Mouse (Mus musculus) intestine, postnatal 0 days (tissue): ENCODE results near the gene Rbp7. TPM values are rescaled to one million over a fixed set of nuclear protein-coding genes. Genes with fewer than 3 reads are reported as not detected.

ENCODE experiments used
- ATAC-seq: fragments of 200-750 bp; cut with Nextera tagmentation; 2 replicates; pipeline ENCODE4 v1.8.0; 2017; ENCODE audit warnings: mild to moderate bottlenecking, moderate TSS enrichment, moderate library complexity
- H3K27ac ChIP-seq: fragments of 300-500 bp; sonication (generic); 2 replicates; pipeline ENCODE4 v1.5.1; 2014; ENCODE audit warnings: mild to moderate bottlenecking, low read depth, low read length, moderate library complexity
- H3K27me3 ChIP-seq: fragments of 300-500 bp; sonication (generic); replicated peaks from 2 replicates; pipeline ENCODE4 v1.6.1; 2014; ENCODE audit warnings: low read length, mixed read lengths; ENCODE audit not compliant: control insufficient read depth, insufficient read depth
- H3K36me3 ChIP-seq: fragments of 300-500 bp; sonication (generic); 2 replicates; pipeline ENCODE4 v1.6.1; 2014; ENCODE audit warnings: mild to moderate bottlenecking, moderate library complexity; ENCODE audit not compliant: control insufficient read depth, insufficient read depth
- H3K4me1 ChIP-seq: fragments of 300-500 bp; sonication (generic); replicated peaks from 2 replicates; pipeline ENCODE4 v1.6.1; 2014; ENCODE audit warnings: antibody characterized with exemption, low read length, mixed read lengths; ENCODE audit not compliant: control insufficient read depth, insufficient read depth
- H3K4me2 ChIP-seq: fragments of 300-500 bp; sonication (generic); replicated peaks from 2 replicates; pipeline ENCODE4 v1.6.1; 2014; ENCODE audit warnings: low read depth, mild to moderate bottlenecking, moderate library complexity
- H3K4me3 ChIP-seq: fragments of 300-500 bp; sonication (generic); 2 replicates; pipeline ENCODE4 v1.5.1; 2014; ENCODE audit warnings: low read depth, low read length
- H3K9ac ChIP-seq: fragments of 300-500 bp; sonication (generic); 2 replicates; pipeline ENCODE4 v1.6.1; 2014; ENCODE audit warnings: mild to moderate bottlenecking, low read depth, low read length
- H3K9me3 ChIP-seq: fragments of 300-500 bp; sonication (generic); 2 replicates; pipeline ENCODE4 v1.6.1; 2016; ENCODE audit warnings: mixed run types; ENCODE audit not compliant: control insufficient read depth
- CTCF ChIP-seq: sonication (generic); IDR thresholded peaks from 2 replicates; pipeline ENCODE4 v1.5.1; 2016; ENCODE audit warnings: low read depth, mild to moderate bottlenecking, control low read depth, antibody characterized with exemption, moderate library complexity
- WGBS: fragments of 180-500 bp; shearing (Covaris S2); extraction: QIAGEN DNeasy Blood & Tissue Kit; methylation state at CpG from one replicate; pipeline ENCODE4 v1.1.7; 2014; 5-methylcytosine and 5-hydroxymethylcytosine counted together
- polyA plus RNA-seq: library from polyadenylated mRNA; unstranded; fragments of >200 nt; fragmentation: Nextera tagmentation; extraction: Ambion mirVana; gene quantifications from 2 replicates; pipeline ENCODE4 v1.2.1, GENCODE M21; 2015

Gene Rbp7
- polyA plus RNA-seq, 1 experiment from 2014 or later, result 4.0 TPM

DNA sequence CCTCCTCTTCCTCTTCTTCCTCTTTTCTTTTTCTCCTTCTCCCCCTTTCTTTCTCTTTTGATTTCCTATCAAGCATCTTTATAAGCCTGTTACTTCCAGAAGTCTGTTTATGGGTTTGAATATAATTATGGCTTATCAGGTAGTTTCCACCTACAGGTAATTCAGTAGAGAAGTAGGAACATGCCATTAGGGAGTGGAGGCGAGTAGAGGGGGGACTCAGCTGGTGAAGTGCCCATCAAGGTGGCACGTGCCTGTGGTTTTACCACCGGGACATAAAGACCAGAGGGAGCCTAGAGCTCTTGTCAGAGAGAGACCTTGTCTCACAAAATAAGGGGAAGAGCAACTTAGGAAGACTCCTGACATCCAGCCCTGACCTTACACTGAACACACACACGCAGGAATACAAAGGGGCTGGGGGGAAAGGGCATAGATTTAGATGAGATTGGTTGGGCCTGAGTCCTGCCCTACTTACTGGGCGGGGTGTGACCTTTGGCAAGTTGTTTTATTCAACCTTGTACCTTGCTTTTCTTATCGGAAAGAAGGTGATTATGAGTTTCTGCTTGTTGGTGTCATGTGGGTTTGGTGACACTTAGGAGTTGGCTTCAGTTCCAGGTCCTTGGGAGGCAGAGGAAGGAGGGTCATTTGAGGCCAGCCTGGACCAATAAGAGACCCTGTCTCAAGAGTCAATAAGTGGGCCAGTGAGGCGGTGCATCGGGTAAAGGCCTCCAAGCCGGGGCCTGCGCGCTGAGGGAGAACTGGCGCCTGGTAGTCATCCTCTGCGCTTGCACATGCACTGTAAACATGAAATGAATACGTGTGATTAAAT is 34.9 kb upstream of the Rbp7 start:
- ATAC-seq, result peak; percentile 82
- H3K4me1 ChIP-seq, result peaks cover 6% of the 10 kb centered on the region
- 51% methylated on average over 14 of the region's 14 CpGs for WGBS
- no peak overlapping the region for H3K9ac ChIP-seq
- H3K27ac ChIP-seq, result peak overlapping the region; percentile 79
- no peaks in the 10 kb centered on the region for H3K27me3 ChIP-seq
- 0 out of 2 replicates have a peak overlapping the region, but pooled peaks have one; percentile 9 for H3K4me2 ChIP-seq
- H3K9me3 ChIP-seq, result no peaks in the 10 kb centered on the region
- H3K4me3 ChIP-seq, result no peak overlapping the region
- H3K36me3 ChIP-seq, result peaks cover 49% of the 10 kb centered on the region
- no peak for TF ChIP-seq CTCF

DNA sequence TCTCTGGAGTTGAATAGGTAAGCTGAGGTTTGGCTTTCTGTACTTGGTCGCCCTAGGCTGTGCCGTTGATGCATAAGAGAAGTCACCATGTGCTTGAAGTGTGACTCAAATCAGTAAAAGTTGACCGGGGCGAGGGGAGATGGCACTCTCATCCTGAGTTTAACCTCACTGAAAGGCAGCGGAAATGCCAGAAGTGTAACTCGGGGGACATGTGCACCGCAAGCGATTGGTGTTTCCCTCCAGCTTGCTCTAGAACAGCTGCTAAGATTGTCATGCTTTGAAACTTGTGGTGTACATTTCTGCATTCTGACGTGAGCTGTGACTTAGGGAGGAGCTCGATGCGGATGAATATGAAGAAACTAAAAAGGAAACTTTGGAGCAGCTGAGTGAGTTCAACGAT is 33.0 kb upstream of the Rbp7 start:
- Histone ChIP-seq H3K4me2 (no peak overlapping the region), H3K27ac (no peak overlapping the region), H3K27me3 (no peaks in the 10 kb centered on the region), H3K36me3 (peaks cover 34% of the 10 kb centered on the region), H3K4me3 (no peak overlapping the region), H3K9me3 (no peaks in the 10 kb centered on the region), H3K4me1 (peaks cover 6% of the 10 kb centered on the region), H3K9ac (no peak overlapping the region)
- no peak for ATAC-seq
- TF ChIP-seq CTCF, result no peak
- WGBS, result 89% methylated on average over 12 of the region's 12 CpGs

DNA sequence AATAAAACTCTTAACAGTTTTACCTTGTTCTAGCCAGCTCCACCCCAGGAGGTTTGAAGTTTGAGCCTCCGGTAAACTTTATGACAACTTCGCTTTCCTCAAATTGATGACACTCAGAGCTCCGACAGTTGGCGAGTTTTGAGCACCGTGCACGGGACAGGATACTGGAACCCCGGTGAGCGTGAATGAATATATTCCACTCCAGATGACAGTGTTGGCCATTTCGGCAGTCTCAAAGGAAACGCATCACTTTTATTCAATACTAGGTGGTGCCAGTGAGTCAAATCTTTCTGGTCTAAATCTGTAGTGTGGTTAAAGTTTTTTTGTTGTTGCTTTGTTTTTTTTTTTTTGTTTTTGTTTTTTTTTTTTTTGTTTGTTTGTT is 31.0 kb upstream of the Rbp7 start:
- ATAC-seq, result no peak
- TF ChIP-seq CTCF, result peak; percentile 65
- Histone ChIP-seq H3K4me2 (peak overlapping the region; percentile 76), H3K9ac (peak overlapping the region; percentile 53), H3K4me1 (peaks cover 6% of the 10 kb centered on the region), H3K9me3 (no peaks in the 10 kb centered on the region), H3K27me3 (no peaks in the 10 kb centered on the region), H3K4me3 (peak overlapping the region; percentile 72), H3K36me3 (peaks cover 25% of the 10 kb centered on the region), H3K27ac (peak overlapping the region; percentile 87)
- WGBS, result under 1% methylated on average over 10 of the region's 10 CpGs

DNA sequence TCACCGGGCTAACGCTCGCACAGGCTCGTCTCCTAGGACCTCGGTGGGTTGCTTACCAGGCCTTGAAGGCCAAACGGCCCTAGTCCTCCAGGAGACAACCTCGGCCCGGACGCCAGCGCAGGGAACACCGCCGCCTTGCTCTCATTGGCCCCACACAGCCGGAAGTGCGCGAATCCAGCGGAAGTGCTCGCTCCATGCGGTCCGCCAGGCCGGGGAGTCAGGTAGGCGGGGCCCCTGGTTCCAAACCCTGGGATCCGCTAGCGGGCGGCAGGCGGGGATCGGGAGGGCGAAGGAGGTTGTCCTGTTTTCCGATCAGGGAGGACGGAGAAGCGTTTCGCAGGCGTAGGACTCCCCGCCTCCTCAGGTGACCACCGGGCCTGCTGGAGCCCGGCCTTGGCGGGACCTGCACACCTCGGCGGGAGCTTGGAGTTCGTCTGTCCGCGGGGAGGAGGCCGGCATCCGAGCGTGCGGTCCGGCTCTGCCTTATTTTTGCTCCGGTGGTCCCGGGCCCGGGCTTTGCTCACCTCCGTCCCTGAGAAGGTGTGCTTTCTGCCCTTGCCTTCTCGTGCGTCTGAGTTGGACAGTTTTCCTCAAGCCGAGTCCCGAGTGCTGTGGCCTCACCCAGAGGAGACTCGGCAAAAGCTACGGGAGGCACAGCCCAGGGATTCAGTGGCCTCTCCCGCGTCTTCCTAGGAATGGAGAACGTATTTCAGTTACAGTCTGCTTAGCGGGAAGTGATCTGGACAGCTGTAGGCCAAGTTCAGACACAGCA is 30.5 kb upstream of the Rbp7 start, which contains the start of the genes Nmnat1 and Lzic:
Nmnat1 (minus strand) TSS at position 150 of the 772 bp plus-strand sequence.
Lzic (plus strand) TSS at position 177 of the 772 bp plus-strand sequence.
- Histone ChIP-seq H3K27me3 (no peaks in the 10 kb centered on the region), H3K36me3 (peaks cover 25% of the 10 kb centered on the region), H3K4me3 (peak within 1 kb of the TSS; percentile 72), H3K9ac (peak within 1 kb of the TSS; percentile 53), H3K4me2 (peak within 1 kb of the TSS; percentile 76), H3K9me3 (no peaks in the 10 kb centered on the region), H3K27ac (peak within 1 kb of the TSS; percentile 87), H3K4me1 (peaks cover 6% of the 10 kb centered on the region)
- peak; percentile 44 for TF ChIP-seq CTCF
- peak; percentile 89 for ATAC-seq
- under 1% methylated on average over 60 of the region's 60 CpGs for WGBS

DNA sequence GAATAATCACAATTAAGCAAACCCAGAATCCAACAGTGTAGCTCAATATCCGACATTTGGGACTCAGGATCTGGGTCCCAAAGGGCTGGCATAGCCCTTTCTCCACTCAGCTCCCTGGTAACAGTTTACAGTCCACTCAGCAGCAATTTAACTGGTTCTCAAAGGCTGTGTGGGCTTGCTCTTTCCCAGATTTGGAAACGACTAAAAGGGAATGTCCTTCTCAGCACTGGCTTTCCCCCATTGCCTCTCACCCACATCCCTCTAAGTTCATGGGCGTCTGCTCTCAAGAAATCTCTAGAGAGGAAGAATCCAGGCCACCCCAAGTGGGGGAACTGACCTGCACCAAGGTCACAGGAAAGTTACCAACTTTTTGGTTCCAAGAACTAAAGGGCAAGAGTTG is 29.8 kb upstream of the Rbp7 start:
- no peak for ATAC-seq
- peak overlapping the region; percentile 87; the same call in 1 of the 2 replicates for H3K27ac ChIP-seq
- H3K36me3 ChIP-seq, result peaks cover 25% of the 10 kb centered on the region
- H3K4me1 ChIP-seq, result peaks cover 6% of the 10 kb centered on the region
- H3K4me3 ChIP-seq, result peak overlapping the region; percentile 72
- H3K27me3 ChIP-seq, result no peaks in the 10 kb centered on the region
- TF ChIP-seq CTCF, result no peak
- 48% methylated on average over 3 of the region's 3 CpGs for WGBS
- H3K9ac ChIP-seq, result peak overlapping the region; percentile 53
- no peaks in the 10 kb centered on the region for H3K9me3 ChIP-seq
- peak overlapping the region; percentile 76 for H3K4me2 ChIP-seq

DNA sequence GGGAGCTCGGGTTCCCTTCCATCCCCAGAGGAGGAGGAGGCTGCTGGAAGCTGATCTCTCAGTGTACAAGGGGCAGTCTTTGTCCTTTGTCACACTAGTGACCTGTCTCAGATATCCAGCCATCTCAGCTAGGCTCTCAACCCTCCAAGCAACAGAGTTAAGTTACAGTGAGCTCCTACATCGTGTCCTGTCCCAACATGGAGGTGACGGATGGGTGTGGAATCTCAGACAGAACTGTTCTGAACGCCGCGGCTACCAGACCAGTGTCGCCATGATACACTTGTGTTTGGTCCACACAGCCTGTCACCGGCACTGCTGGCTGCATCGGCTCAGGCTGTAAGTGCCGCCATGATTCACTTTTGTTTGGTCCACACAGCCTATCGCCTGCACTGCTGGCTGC is 22.3 kb upstream of the Rbp7 start, which contains the start of gene Tmem274:
Tmem274 (plus strand) TSS at position 301 of the 400 bp plus-strand sequence.
- no peak for TF ChIP-seq CTCF
- 89% methylated on average over 11 of the region's 11 CpGs for WGBS
- Histone ChIP-seq H3K9me3 (no peaks in the 10 kb centered on the region), H3K27me3 (no peaks in the 10 kb centered on the region), H3K4me1 (no peaks in the 10 kb centered on the region), H3K27ac (no peak within 1 kb of the TSS), H3K9ac (no peak within 1 kb of the TSS), H3K4me3 (no peak within 1 kb of the TSS), H3K36me3 (peaks cover 23% of the 10 kb centered on the region), H3K4me2 (no peak within 1 kb of the TSS)
- ATAC-seq, result no peak
